Mouse (Mus musculus): ENCODE data around the gene Sord.
A peak's percentile ranks its signal among the peaks of the same experiment; 100 is the strongest.

Gene Sord

DNA sequence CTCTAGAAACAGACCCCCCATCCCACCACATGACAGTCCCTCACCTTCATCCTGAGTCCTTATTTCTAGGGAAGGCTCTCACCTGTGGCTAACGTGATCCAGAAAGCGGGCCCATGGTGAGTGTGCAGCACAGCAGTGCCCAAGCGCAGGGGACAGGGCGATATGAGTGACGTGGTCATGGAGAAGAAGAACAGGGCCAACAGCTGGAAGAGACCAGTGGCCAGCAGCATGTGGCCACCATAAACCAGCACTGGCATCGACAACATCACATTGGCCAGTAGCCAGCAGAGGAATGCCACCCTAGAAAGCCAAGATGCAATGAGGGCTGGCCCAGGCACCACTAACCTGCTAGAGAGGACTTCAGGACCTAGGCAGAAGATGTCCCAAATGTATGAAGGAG is 70.0 kb downstream of the Sord start:
- no peak for DNase-seq

DNA sequence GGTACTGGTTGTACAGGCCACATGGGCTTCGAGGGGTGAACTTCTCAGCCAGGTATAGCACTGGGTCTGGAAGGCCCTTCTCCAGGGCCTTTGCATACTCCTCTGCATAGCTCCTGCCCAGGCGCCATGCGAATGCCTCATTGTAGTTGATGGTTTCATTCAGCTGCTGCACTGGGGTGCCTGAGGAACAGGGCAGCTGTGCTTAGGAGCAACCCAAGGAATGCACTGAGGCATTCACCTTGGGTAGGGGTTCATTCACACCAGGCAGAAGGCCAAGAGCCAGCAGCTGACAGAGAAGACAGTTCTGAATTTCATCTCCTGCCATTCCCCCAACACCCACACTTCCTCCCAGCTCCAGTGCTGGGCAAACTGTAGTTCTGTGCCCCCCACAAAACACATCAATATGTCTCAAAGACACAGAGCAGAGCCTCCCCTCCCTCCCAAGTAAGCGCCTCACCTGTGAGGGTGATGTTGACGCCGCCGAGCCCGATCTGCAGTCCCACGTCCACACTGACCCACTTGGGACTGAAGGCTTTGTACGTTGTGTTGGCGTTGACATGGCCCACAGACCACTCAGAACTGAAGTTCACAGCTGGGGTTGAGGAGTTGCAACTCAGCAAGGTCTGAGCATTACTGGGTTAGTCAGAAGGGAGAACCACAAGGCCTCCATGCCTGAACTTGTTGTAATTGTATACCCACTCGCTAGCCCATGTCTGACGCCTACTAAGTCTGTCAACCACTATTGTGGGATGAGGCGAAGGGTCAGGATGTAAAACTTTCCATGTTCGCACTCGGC is 70.7 kb downstream of the Sord start:
- DNase-seq = no peak

DNA sequence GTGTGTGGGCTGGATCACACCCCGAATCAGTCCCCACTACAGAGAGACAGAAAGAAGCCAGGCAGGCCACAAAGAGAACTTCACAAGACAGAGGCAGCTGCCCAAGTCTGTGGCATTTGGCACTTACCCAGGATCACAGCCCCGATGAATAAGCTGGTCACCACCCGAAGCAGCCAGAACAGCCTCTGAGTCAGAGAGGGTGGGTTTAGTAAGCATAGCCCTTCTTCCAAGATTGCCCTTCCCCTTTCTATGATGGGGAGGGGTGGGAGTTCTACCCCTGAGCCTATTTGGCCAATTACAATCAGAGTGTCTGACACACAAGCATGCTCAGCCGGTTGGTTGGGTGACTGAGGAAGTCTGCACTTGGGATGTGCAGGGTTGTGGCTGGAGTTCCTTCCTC is 71.6 kb downstream of the Sord start:
- no peak for DNase-seq

DNA sequence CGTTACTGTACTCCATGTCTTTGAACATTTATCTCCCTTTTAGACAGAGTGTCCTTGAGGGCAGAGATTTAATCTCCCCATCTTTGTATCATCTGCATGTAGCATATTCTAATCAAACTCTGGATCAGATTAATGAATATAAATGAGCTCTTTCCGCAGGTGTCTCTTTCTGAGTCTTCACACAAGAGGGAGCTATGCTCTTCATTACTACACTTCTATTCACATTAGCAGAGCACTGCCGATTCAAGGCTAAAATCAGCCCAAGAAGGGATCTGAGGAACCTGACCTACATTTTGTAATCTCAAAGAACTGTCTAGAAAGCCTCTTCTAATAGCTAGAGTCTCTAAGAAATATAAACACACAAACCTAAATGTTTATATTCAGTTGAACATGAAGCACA is 75.1 kb downstream of the Sord start:
- no peak for DNase-seq

DNA sequence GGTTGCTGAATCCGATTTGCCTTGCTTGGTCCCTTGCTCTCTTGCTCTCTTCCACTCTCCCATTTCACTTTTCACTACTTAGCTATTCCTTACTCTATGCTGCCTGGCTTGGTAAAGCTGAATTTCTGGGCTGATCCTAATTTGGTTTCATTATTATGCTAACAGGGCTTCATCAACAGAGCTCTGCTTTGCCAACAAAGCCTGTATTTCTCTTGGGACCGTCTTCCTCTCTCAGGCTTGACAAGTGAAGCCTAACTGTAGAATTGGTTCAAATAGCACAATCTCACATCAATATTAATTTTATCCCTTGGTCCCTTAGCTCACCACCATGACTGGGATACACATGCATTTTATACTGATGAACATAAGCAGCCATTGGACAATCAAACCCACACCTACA is 77.0 kb downstream of the Sord start:
- no peak for DNase-seq

DNA sequence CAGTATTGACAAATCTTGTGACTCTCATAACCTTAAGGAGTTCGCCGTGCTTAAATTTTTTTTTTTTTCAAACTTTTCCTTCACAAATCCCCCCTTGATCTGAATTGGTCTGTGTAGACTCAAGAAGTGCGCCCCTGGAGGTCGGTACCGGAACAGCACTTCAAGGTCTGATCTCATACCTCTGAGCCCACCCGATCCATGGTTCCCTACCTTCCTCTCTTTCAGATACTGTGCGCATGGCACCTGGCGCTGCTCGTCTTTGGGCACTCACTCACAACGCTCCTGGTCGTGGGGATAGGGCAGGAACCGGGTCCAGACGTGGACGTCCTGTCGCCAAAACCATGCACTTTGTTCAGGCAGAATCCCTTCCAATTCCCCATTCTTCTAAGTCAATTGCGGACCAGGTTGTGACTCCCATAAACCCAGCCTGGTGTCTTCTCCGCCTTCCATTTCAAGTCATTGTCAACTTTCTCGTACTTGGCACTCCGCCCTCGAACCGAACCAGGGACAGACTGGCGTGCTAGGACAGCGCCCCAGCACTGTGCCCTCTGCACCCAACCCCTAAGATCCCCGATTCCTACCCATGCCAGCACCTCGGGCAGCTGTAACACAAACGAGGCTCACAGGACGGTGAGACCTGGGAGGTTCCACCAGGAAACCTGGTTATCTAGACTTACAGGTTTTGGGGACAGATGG is 78.3 kb downstream of the Sord start:
- peak; percentile 74 for DNase-seq

DNA sequence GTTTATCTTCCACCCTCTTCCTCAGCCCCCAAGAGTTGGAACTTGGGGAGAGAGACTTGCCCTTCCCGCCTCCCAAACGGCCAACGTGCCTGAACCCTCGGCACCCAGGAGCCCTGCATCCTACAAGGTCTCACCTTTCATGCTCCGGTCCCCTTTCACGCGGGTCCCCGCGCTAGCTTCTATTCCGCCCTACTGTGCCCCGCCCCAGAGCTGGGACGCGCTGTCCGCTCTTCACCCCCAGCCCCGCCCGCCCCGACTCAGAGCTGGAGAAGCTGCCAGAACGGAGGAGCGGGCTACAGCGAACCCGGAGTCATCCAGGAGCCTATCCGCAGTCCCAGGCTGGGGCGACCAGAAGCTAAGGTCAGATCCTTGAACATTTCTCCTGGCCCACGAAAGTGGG is 79.0 kb downstream of the Sord start, which contains the start of gene Duoxa1:
Gene Duoxa1 (minus strand): TSS at position 195 of the 400 bp plus-strand sequence.
- DNase-seq = no peak
